Mouse (Mus musculus) frontal cortex, adult 2 months (tissue): Measurements from ENCODE around the gene Morc3. TPM values are rescaled to one million over a fixed set of nuclear protein-coding genes. Genes with fewer than 3 reads are reported as not detected.
A peak's percentile ranks its signal among the peaks of the same experiment; 100 is the strongest.
"Not testable (repeated sequence)": the region's sequence is repeated elsewhere in the genome, so short reads cannot be mapped to it uniquely, and the experiment has no call there.

Source experiments
- DNase-seq, 2 experiments: peaks; one replicate each; pipeline ENCODE4 v3.0.0; 2022; ENCODE audit warnings: low spot score in 1 of 2; ENCODE audit errors: extremely low spot score in 1 of 2
- polyA plus RNA-seq: library from polyadenylated mRNA; depleted of rRNA; stranded (reverse); fragments of >200 nt; gene quantifications from 2 replicates; pipeline ENCODE4 v1.2.3, GENCODE M21; 2012

The Morc3 gene
- polyA plus RNA-seq, 1 experiment: 24.6 TPM

- no peak for DNase-seq
Measured at GRCm38 (mm10) chr16:93818691-93819324, 13.1 kb upstream of the Morc3 start.

- no peak for DNase-seq
Measured at GRCm38 (mm10) chr16:93819325-93819696, 12.6 kb upstream of the Morc3 start.

GRCm38 (mm10) chr16:93820040-93820439, 11.9 kb upstream of the Morc3 start:
- DNase-seq: no peak

- DNase-seq: no peak
Measured at GRCm38 (mm10) chr16:93821706-93822105, 10.2 kb upstream of the Morc3 start.

GRCm38 (mm10) chr16:93822433-93823225, 9.3 kb upstream of the Morc3 start:
- not testable (repeated sequence) for DNase-seq

GRCm38 (mm10) chr16:93824799-93825198, 7.1 kb upstream of the Morc3 start:
- DNase-seq: no peak

GRCm38 (mm10) chr16:93825463-93825862, 6.5 kb upstream of the Morc3 start:
- no peak for DNase-seq

- no peak for DNase-seq
Measured at GRCm38 (mm10) chr16:93826054-93826453, 5.9 kb upstream of the Morc3 start.

- DNase-seq: not testable (repeated sequence)
Measured at GRCm38 (mm10) chr16:93826478-93826877, 5.4 kb upstream of the Morc3 start.

- peak in 1 of 2 experiments; percentile 51 for DNase-seq
Measured at GRCm38 (mm10) chr16:93826909-93827308, 5.0 kb upstream of the Morc3 start.

GRCm38 (mm10) chr16:93829526-93829925, 2.4 kb upstream of the Morc3 start:
- DNase-seq: no peak

- DNase-seq: no peak
Measured at GRCm38 (mm10) chr16:93830071-93830470, 1.9 kb upstream of the Morc3 start.

GRCm38 (mm10) chr16:93830916-93831315, 1.0 kb upstream of the Morc3 start:
- no peak for DNase-seq

GRCm38 (mm10) chr16:93832451-93833276, 743 bp downstream of the Morc3 start:
- peak; percentile 29 to 37 for DNase-seq

GRCm38 (mm10) chr16:93833551-93833950, 1.6 kb downstream of the Morc3 start:
- no peak for DNase-seq

GRCm38 (mm10) chr16:93834076-93834475, 2.2 kb downstream of the Morc3 start:
- no peak for DNase-seq

GRCm38 (mm10) chr16:93839049-93839448, 7.1 kb downstream of the Morc3 start:
- DNase-seq: no peak

- no peak for DNase-seq
Measured at GRCm38 (mm10) chr16:93850527-93850926, 18.6 kb downstream of the Morc3 start.

- DNase-seq: no peak
Measured at GRCm38 (mm10) chr16:93859967-93860366, 28.0 kb downstream of the Morc3 start.

- DNase-seq: no peak
Measured at GRCm38 (mm10) chr16:93860686-93861085, 28.8 kb downstream of the Morc3 start.

- DNase-seq: no peak
Measured at GRCm38 (mm10) chr16:93874841-93875240, 42.9 kb downstream of the Morc3 start.
